In the genomic region with DNA sequence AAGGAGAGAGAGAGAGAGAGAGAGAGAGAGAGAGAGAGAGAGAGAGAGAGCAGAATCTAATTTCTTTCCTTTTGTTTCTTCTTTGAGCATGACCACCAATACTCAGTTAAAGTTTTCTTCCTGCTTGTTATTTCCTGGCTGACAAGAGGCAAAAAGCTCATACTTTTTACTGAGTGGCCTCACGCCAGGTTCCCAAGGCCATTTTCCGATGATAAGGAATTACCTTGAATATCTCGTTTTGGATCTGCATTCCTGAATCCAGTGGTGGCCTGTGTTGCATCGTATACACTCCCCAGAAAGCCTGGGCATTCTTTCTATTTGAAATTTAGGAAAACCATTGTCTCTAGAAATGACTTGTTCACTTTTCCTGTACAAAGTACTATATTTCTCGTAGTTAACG, we compare ENCODE assay signal across 18 mouse cellular contexts.
"Had no signal": no experiment of that assay in that cellular context is flagged by ENCODE, and none has a peak within 500 bp of the region (broad histone marks: within the 10 kb centered on the region; RNA-seq: fewer than 3 reads in every experiment).

No protein-coding gene starts in this region.

- H3K9me3 ChIP-seq: midbrain, embryonic 10.5 days; midbrain, embryonic 12.5 days; neural tube, embryonic 13.5 days; neural tube, embryonic 15.5 days; stomach, embryonic 15.5 days had no signal

- H3K27ac ChIP-seq: midbrain, embryonic 10.5 days; midbrain, embryonic 12.5 days; neural tube, embryonic 13.5 days; neural tube, embryonic 15.5 days; stomach, embryonic 15.5 days; stomach, postnatal 0 days had no signal

- H3K4me3 ChIP-seq: midbrain, embryonic 10.5 days; midbrain, embryonic 12.5 days; myocyte; neural tube, embryonic 13.5 days; neural tube, embryonic 15.5 days; stomach, embryonic 15.5 days had no signal

- H3K4me1 ChIP-seq: midbrain, embryonic 12.5 days; neural tube, embryonic 13.5 days; stomach, embryonic 15.5 days had no signal

- DNase-seq: lung, adult 18-20 months; lung, embryonic 14.5 days; lung, postnatal 10 days; lung, postnatal 4 days; midbrain, embryonic 14.5 days; right cerebral cortex, postnatal 14 days; right cerebral cortex, postnatal 4 days; spleen, adult 18-20 months; thymus, adult 2 months; thymus, postnatal 25 days; thymus, postnatal 4 days had no signal

- H3K27me3 ChIP-seq: stomach, embryonic 15.5 days had no signal
